Mouse (Mus musculus) testis, adult 2 months (tissue): Measurements from ENCODE around the gene Lpin1.

Experiments
- CTCF ChIP-seq: fragments of 200-500 bp; IDR thresholded peaks from 2 replicates; pipeline ENCODE4 v1.5.1; 2012; ENCODE audit warnings: low read depth, mild to moderate bottlenecking, inconsistent platforms, low read length, moderate library complexity; ENCODE audit not compliant: control insufficient read depth, insufficient read depth, insufficient replicate concordance
- POLR2A ChIP-seq: fragments of 200-500 bp; IDR thresholded peaks from 2 replicates; pipeline ENCODE4 v1.6.1; 2012; ENCODE audit warnings: low read depth, mild to moderate bottlenecking, inconsistent platforms, low read length, moderate library complexity; ENCODE audit not compliant: control insufficient read depth

- TF ChIP-seq POLR2A (no peak), CTCF (no peak)
Observed at GRCm38 (mm10) chr12:16571278-16571677, 39.5 kb downstream of the Lpin1 start.
